ENCODE assay signal across 10 mouse cellular contexts in genomic region chrX:161718548-161718947, GRCm38 (mm10). TPM values are rescaled to one million over a fixed set of nuclear protein-coding genes. Genes with fewer than 3 reads are reported as not detected.
DNase-seq lines count a peak whose midpoint lies in the region; ATAC-seq and TF ChIP-seq lines count a peak whose summit lies in the region.
"Had no signal": no experiment of that assay in that cellular context is flagged by ENCODE, and none has a peak within 500 bp of the region (broad histone marks: within the 10 kb centered on the region; RNA-seq: fewer than 3 reads in every experiment).

No protein-coding gene starts in this region.

- no peaks in the 10 kb centered on the region for H3K9me3 ChIP-seq in kidney, embryonic 14.5 days (ENCODE audit: control insufficient read depth, low read length)
- no peaks in the 10 kb centered on the region for H3K9me3 ChIP-seq in forebrain, embryonic 14.5 days (replicated peaks; ENCODE audit: control insufficient read depth, low read length)
- no peaks in the 10 kb centered on the region for H3K9me3 ChIP-seq in intestine, postnatal 0 days (ENCODE audit: control insufficient read depth)
- H3K9me3 ChIP-seq in neural tube, embryonic 12.5 days = no peaks in the 10 kb centered on the region

- H3K4me3 ChIP-seq in kidney, embryonic 14.5 days (ENCODE audit: low read length) = peak overlapping the region; percentile 52
- H3K4me3 ChIP-seq in forebrain, embryonic 14.5 days (ENCODE audit: low read depth, low read length) = peak overlapping the region; percentile 54
- H3K4me3 ChIP-seq in intestine, postnatal 0 days (ENCODE audit: low read depth, low read length) = peak overlapping the region; percentile 51
- peak overlapping the region; percentile 58 for H3K4me3 ChIP-seq in neural tube, embryonic 12.5 days

- no peak overlapping the region for H3K9ac ChIP-seq in kidney, embryonic 14.5 days (ENCODE audit: low read depth, low read length)
- H3K9ac ChIP-seq in forebrain, embryonic 14.5 days (ENCODE audit: low read length) = peak overlapping the region; percentile 75
- H3K9ac ChIP-seq in intestine, postnatal 0 days (ENCODE audit: low read depth, low read length) = no peak overlapping the region
- H3K9ac ChIP-seq in neural tube, embryonic 12.5 days = peak overlapping the region; percentile 75

- H3K4me1 ChIP-seq in kidney, embryonic 14.5 days (ENCODE audit: control insufficient read depth, insufficient read depth, low read length) = no peaks in the 10 kb centered on the region
- no peaks in the 10 kb centered on the region for H3K4me1 ChIP-seq in forebrain, embryonic 14.5 days (ENCODE audit: control insufficient read depth, insufficient read depth, low read length)
- H3K4me1 ChIP-seq in intestine, postnatal 0 days (replicated peaks; ENCODE audit: control insufficient read depth, insufficient read depth, low read length) = no peaks in the 10 kb centered on the region
- peaks cover 8% of the 10 kb centered on the region; the same call in 1 of the 2 replicates for H3K4me1 ChIP-seq in neural tube, embryonic 12.5 days

- DNase-seq in kidney, adult 9 months = no peak
- no peak for DNase-seq in forebrain, embryonic 14.5 days (ENCODE audit: low spot score)
- no peak for DNase-seq in natural killer cell, adult 2 months (ENCODE audit: low spot score in 2 of 2)
- DNase-seq in spleen, postnatal 36 days (ENCODE audit: low spot score in 2 of 2) = no peak
- DNase-seq in gastrocnemius, postnatal 4 days (ENCODE audit: low spot score in 2 of 2) = no peak
- DNase-seq: cerebellum, adult 9-11 months; kidney, adult 18-20 months had no signal

- no peaks in the 10 kb centered on the region; the same call in none of the 2 replicates for H3K27me3 ChIP-seq in kidney, embryonic 14.5 days (ENCODE audit: control insufficient read depth, insufficient read depth, low read length)
- 0 out of 2 replicates have a peak, but pooled peaks cover 3% of the 10 kb centered on the region for H3K27me3 ChIP-seq in forebrain, embryonic 14.5 days (replicated peaks; ENCODE audit: control insufficient read depth, insufficient read depth, low read length)
- H3K27me3 ChIP-seq in intestine, postnatal 0 days (replicated peaks; ENCODE audit: control insufficient read depth, insufficient read depth, low read length) = peaks cover 17% of the 10 kb centered on the region
- peaks cover 17% of the 10 kb centered on the region; the same call in 1 of the 2 replicates for H3K27me3 ChIP-seq in neural tube, embryonic 12.5 days (replicated peaks)

- no peak for TF ChIP-seq CTCF in intestine, postnatal 0 days (IDR thresholded peaks at IDR 0.05; ENCODE audit: low read depth)

- H3K36me3 ChIP-seq in kidney, embryonic 14.5 days (ENCODE audit: control insufficient read depth, insufficient read depth, low read length) = no peaks in the 10 kb centered on the region
- no peaks in the 10 kb centered on the region for H3K36me3 ChIP-seq in forebrain, embryonic 14.5 days (ENCODE audit: control insufficient read depth, insufficient read depth, low read length)
- H3K36me3 ChIP-seq in intestine, postnatal 0 days (ENCODE audit: control insufficient read depth, insufficient read depth) = no peaks in the 10 kb centered on the region
- H3K36me3 ChIP-seq in neural tube, embryonic 12.5 days = no peaks in the 10 kb centered on the region

- ATAC-seq in kidney, embryonic 14.5 days (ENCODE audit: low FRiP score, low TSS enrichment) = no peak
- no peak for ATAC-seq in forebrain, embryonic 14.5 days
- no peak for ATAC-seq in intestine, postnatal 0 days
- ATAC-seq in neural tube, embryonic 12.5 days (ENCODE audit: low FRiP score, low read depth) = no peak

- H3K4me2 ChIP-seq in kidney, embryonic 14.5 days (replicated peaks; ENCODE audit: low read depth, low read length) = peak overlapping the region; percentile 78
- peak overlapping the region; percentile 68 for H3K4me2 ChIP-seq in forebrain, embryonic 14.5 days (ENCODE audit: low read length)
- peak overlapping the region; percentile 80 for H3K4me2 ChIP-seq in intestine, postnatal 0 days (replicated peaks; ENCODE audit: low read depth)
- peak overlapping the region; percentile 74 for H3K4me2 ChIP-seq in neural tube, embryonic 12.5 days (replicated peaks)

- 37% methylated on average over 11 of the region's 11 CpGs for WGBS in kidney, embryonic 14.5 days
- WGBS in forebrain, embryonic 14.5 days = 39% methylated on average over 11 of the region's 11 CpGs
- WGBS in intestine, postnatal 0 days = 30% methylated on average over 11 of the region's 11 CpGs
- 29% methylated on average over 11 of the region's 11 CpGs for WGBS in neural tube, embryonic 12.5 days

- H3K27ac ChIP-seq in kidney, embryonic 14.5 days (ENCODE audit: low read depth, low read length) = no peak overlapping the region
- H3K27ac ChIP-seq in forebrain, embryonic 14.5 days (ENCODE audit: low read depth, low read length) = 0 out of 2 replicates have a peak overlapping the region, but pooled peaks have one; percentile 9
- no peak overlapping the region for H3K27ac ChIP-seq in intestine, postnatal 0 days (ENCODE audit: low read depth, low read length)
- H3K27ac ChIP-seq in neural tube, embryonic 12.5 days = no peak overlapping the region

RNA-seq across cellular contexts. Expression of gene Rai2, which starts 1.7 kb away (rescaled TPM):
- polyA plus RNA-seq in kidney, embryonic 14.5 days (2014; fragmentation: Nextera tagmentation; extraction: Ambion mirVana) = 5.1 and 6.2 TPM in 2 replicates
- polyA plus RNA-seq in forebrain, embryonic 14.5 days (2014; fragmentation: Nextera tagmentation; extraction: Ambion mirVana) = 14.7 and 18.5 TPM in 2 replicates
- 4.4 and 5.0 TPM in 2 replicates for polyA plus RNA-seq in intestine, postnatal 0 days (2015; fragmentation: Nextera tagmentation; extraction: Ambion mirVana)
- polyA plus RNA-seq in neural tube, embryonic 12.5 days (2016; fragmentation: Nextera tagmentation; extraction: Ambion mirVana) = 12.3 and 15.9 TPM in 2 replicates
- total RNA-seq in gastrocnemius, postnatal 4 days (2021) = 10 to 100 TPM; 45.8 to 46.3 TPM

Comparison
In these comparisons a context has a peak if more than half of its experiments do, and no peak if none do; other contexts are left out.
1. H3K9ac ChIP-seq: peak in forebrain, embryonic 14.5 days (single experiment) and neural tube, embryonic 12.5 days (single experiment); none in kidney, embryonic 14.5 days (single experiment) and intestine, postnatal 0 days (single experiment).
2. Peak in every context shown above with its lines, with median percentiles within 50 percentile points of each other: H3K4me2 ChIP-seq and H3K4me3 ChIP-seq.